Mouse (Mus musculus) layer of hippocampus, adult 9-10 months (tissue): ENCODE measurements around the gene Hoxa7.

Source experiments
- DNase-seq: peaks from one replicate; pipeline ENCODE4 v3.0.0; 2022; ENCODE audit warnings: low spot score

Gene Hoxa7

GRCm38 (mm10) chr6:52253511-52254500 is 32.2 kb upstream of the Hoxa7 start:
- no peak for DNase-seq

GRCm38 (mm10) chr6:52252775-52253376 is 31.2 kb upstream of the Hoxa7 start:
- DNase-seq: no peak

GRCm38 (mm10) chr6:52252016-52252774 is 30.5 kb upstream of the Hoxa7 start:
- no peak for DNase-seq

GRCm38 (mm10) chr6:52251177-52251879 is 29.7 kb upstream of the Hoxa7 start:
- no peak for DNase-seq

- DNase-seq: no peak
These were observed 28.2 kb upstream of the Hoxa7 start for GRCm38 (mm10) chr6:52249826-52250225.

GRCm38 (mm10) chr6:52249415-52249738 is 27.7 kb upstream of the Hoxa7 start:
- DNase-seq: no peak

- DNase-seq: no peak
These were observed 27.2 kb upstream of the Hoxa7 start for GRCm38 (mm10) chr6:52248638-52249414.

- DNase-seq: no peak
These were observed 26.3 kb upstream of the Hoxa7 start for GRCm38 (mm10) chr6:52247766-52248637.

- DNase-seq: no peak
These were observed 25.3 kb upstream of the Hoxa7 start for GRCm38 (mm10) chr6:52246916-52247315.

- no peak for DNase-seq
These were observed 24.7 kb upstream of the Hoxa7 start for GRCm38 (mm10) chr6:52246403-52246803.

GRCm38 (mm10) chr6:52245757-52246142 is 24.1 kb upstream of the Hoxa7 start, which contains the start of gene Hoxa11:
Hoxa11 (minus strand) TSS chr6:52245810.
- DNase-seq: no peak

GRCm38 (mm10) chr6:52245040-52245756 is 23.5 kb upstream of the Hoxa7 start:
- no peak for DNase-seq

- no peak for DNase-seq
These were observed 22.9 kb upstream of the Hoxa7 start for GRCm38 (mm10) chr6:52244471-52245039.

- no peak for DNase-seq
These were observed 22.0 kb upstream of the Hoxa7 start for GRCm38 (mm10) chr6:52243681-52244121.

GRCm38 (mm10) chr6:52242801-52243332 is 21.2 kb upstream of the Hoxa7 start:
- DNase-seq: no peak

- no peak for DNase-seq
These were observed 19.5 kb upstream of the Hoxa7 start for GRCm38 (mm10) chr6:52241001-52241621.

GRCm38 (mm10) chr6:52240389-52241000 is 18.8 kb upstream of the Hoxa7 start, which contains the start of gene Hoxa10:
Hoxa10 (minus strand) TSS chr6:52240854.
- DNase-seq: no peak
